Mouse (Mus musculus) small intestine, adult 2 months (tissue): ENCODE measurements around the gene Hivep2. TPM values are rescaled to one million over a fixed set of nuclear protein-coding genes. Genes with fewer than 3 reads are reported as not detected.
A peak's percentile ranks its signal among the peaks of the same experiment; 100 is the strongest.

Source experiments
- H3K27ac ChIP-seq: fragments of 200-500 bp; 2 replicates; pipeline ENCODE4 v1.5.1; 2012; ENCODE audit warnings: low read depth, low read length, control low read depth, inconsistent platforms; ENCODE audit not compliant: insufficient read depth
- H3K27me3 ChIP-seq: fragments of 200-500 bp; 2 replicates; pipeline ENCODE4 v1.6.1; 2012; ENCODE audit warnings: mild to moderate bottlenecking, moderate library complexity, low read length, inconsistent platforms; ENCODE audit not compliant: control insufficient read depth, insufficient read depth
- H3K36me3 ChIP-seq: fragments of 200-500 bp; 2 replicates; pipeline ENCODE4 v1.6.1; 2012; ENCODE audit warnings: mild to moderate bottlenecking, low read length, control low read depth, inconsistent platforms; ENCODE audit not compliant: control insufficient read depth, insufficient read depth
- H3K4me1 ChIP-seq: fragments of 200-500 bp; 2 replicates; pipeline ENCODE4 v1.6.1; 2012; ENCODE audit warnings: low read length, inconsistent platforms, mixed read lengths; ENCODE audit not compliant: control insufficient read depth, insufficient read depth, insufficient read length
- H3K4me3 ChIP-seq: fragments of 200-500 bp; 2 replicates; pipeline ENCODE4 v1.5.1; 2012; ENCODE audit warnings: low read depth, mild to moderate bottlenecking, control low read depth, inconsistent platforms, low read length, moderate library complexity
- CTCF ChIP-seq: fragments of 200-500 bp; IDR thresholded peaks from 2 replicates; pipeline ENCODE4 v1.5.1; 2012; ENCODE audit warnings: low read depth, mild to moderate bottlenecking, control low read depth, inconsistent platforms, low read length, moderate library complexity, mixed read lengths; ENCODE audit not compliant: insufficient replicate concordance, insufficient read length; ENCODE audit errors: extremely low read depth
- POLR2A ChIP-seq: fragments of 200-500 bp; IDR thresholded peaks from 2 replicates; pipeline ENCODE4 v1.6.1; 2012; ENCODE audit warnings: low read depth, mild to moderate bottlenecking, control low read depth, inconsistent platforms, low read length, moderate library complexity
- WGBS: fragments of 180-500 bp; shearing (Covaris S2); methylation state at CpG from one replicate; pipeline ENCODE4 v1.1.7; 2018; 5-methylcytosine and 5-hydroxymethylcytosine counted together
- polyA plus RNA-seq: library from polyadenylated mRNA; depleted of rRNA; stranded (reverse); fragments of >200 nt; gene quantifications from 2 replicates; pipeline ENCODE4 v1.2.3, GENCODE M21; 2012

Hivep2 gene
- polyA plus RNA-seq, 1 experiment, result 4.2 TPM

DNA sequence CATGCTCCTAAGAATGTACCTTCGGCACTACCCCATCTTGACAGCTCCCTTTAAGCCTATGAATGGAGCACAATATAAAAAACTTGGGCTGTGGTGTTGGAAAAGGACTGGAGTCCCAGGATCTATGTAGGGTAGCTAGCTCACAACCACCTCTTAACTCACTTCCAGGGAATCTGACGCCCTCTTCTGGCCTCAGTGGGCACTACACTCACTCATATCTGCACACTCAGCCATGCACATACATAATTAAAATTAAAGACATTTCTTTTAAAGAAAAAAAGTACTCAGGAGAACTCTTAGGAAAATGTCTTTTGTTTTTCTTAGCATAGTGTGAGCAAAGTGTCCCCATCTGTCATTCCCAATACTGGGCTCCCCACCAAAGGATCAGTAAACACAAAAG lies 81.1 kb downstream of the Hivep2 start:
- Histone ChIP-seq H3K4me1 (peaks cover 12% of the 10 kb centered on the region; the same call in 1 of the 2 replicates), H3K36me3 (no peaks in the 10 kb centered on the region), H3K27ac (no peak overlapping the region), H3K4me3 (no peak overlapping the region), H3K27me3 (no peaks in the 10 kb centered on the region)
- TF ChIP-seq CTCF, result peak; percentile 38; the same call in 1 of the 2 replicates
- no peak for TF ChIP-seq POLR2A
- WGBS, result 78% methylated on average over 2 of the region's 2 CpGs

DNA sequence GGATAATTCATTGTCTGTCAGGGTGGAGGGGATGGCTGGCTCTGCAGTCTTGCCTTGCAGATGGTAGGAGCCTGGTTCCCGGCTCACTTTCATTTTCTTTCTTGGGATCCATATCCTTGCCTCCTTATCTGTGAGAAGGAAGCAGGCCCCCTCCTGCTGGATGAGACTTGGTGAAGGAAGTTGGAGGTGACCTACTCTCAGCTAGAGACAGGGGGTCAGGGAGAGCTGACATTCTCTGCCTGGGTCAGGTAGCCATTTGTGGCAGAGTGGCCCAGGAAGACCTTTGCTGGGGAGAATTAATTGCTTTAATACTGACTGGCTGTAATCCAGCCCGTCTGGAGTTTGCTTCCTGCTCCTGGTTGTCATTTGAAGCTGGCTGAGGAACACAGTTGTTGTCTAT lies 81.8 kb downstream of the Hivep2 start:
- 4% methylated on average over 2 of the region's 2 CpGs for WGBS
- TF ChIP-seq POLR2A, result no peak
- TF ChIP-seq CTCF, result no peak
- Histone ChIP-seq H3K4me3 (no peak overlapping the region), H3K27me3 (no peaks in the 10 kb centered on the region), H3K4me1 (peaks cover 12% of the 10 kb centered on the region; the same call in 1 of the 2 replicates), H3K36me3 (no peaks in the 10 kb centered on the region), H3K27ac (0 out of 2 replicates have a peak overlapping the region, but pooled peaks have one; percentile 23)

DNA sequence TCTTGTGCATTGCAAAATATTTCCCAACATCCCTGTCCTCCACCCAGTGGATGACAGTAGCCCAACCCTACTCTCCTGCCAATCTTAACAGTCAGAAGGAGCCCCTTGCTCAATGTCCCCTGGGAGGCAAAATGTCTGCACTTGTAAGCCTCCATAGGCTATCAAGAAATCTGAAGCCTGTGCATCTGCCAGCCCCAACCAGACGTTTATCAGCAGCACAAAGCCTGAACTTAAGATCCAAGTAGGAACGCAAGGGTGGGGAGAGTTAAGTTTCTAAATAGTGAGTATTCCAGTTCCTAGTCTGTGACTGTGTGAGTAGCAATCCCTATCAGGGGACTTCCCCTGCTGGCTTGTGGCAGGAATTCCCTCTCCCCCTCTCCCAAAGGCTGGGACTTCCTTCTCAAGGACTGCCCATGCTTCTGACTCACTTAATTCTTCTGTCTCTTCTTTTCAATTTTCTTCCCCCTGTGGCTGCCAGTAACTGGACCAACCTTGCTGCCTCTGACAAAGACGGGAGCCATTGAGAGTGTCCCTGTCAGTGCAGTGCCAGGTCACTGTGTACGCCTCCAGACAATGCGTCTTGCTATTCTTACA lies 82.5 kb downstream of the Hivep2 start:
- no peaks in the 10 kb centered on the region for H3K36me3 ChIP-seq
- WGBS, result 45% methylated on average over 5 of the region's 5 CpGs
- peaks cover 12% of the 10 kb centered on the region; the same call in 1 of the 2 replicates for H3K4me1 ChIP-seq
- no peak overlapping the region for H3K4me3 ChIP-seq
- no peaks in the 10 kb centered on the region for H3K27me3 ChIP-seq
- no peak overlapping the region for H3K27ac ChIP-seq
- TF ChIP-seq CTCF (no peak), POLR2A (no peak)

DNA sequence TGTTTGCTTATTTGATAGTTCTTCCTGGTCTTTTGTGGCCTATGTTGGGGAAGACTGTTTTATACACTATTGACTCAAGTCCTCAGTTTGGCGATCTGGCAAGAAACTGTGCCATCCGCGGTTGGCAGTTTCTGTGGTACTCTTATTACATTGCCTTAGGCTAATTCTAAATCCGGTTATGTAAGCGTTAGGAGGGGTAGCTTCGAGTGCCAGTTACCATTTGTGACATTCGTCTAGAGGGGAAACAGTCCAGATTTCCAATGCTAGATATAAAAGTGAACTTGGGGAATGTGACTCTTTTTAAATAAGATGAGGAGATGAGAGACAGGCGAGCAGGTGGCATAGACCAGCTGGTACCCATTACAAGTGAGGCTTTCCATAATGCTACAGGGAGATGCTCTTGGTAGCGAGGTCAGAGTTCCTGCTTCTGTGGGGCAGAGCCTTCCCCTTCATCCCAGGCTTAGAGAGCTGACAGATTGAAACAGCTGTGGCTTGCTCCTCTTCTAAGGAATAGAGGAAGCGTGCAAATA lies 83.1 kb downstream of the Hivep2 start:
- no peak for TF ChIP-seq POLR2A
- TF ChIP-seq CTCF, result no peak
- Histone ChIP-seq H3K27me3 (no peaks in the 10 kb centered on the region), H3K4me1 (peaks cover 12% of the 10 kb centered on the region; the same call in 1 of the 2 replicates), H3K27ac (no peak overlapping the region), H3K36me3 (no peaks in the 10 kb centered on the region), H3K4me3 (no peak overlapping the region)
- WGBS, result 76% methylated on average over 10 of the region's 10 CpGs

DNA sequence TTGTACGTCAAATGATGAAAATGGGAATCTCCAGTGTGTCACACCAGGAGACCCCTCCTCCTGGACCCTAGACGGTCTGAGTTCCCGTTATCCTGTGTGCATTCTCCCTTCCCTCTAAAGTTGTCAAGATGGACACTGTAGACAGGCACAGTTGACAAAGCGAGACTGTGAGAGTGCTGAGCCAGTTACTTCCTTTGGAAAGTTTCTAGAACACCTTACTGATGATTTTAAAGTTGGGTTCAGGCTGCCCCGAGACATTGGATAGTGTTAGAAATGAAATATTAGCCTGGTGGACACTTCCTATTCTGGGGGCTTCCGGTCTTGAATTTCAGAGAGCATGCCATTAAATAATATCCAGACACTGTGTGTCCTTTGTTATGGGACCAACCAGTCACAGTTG lies 83.8 kb downstream of the Hivep2 start:
- Histone ChIP-seq H3K36me3 (no peaks in the 10 kb centered on the region), H3K27ac (no peak overlapping the region), H3K4me1 (peaks cover 12% of the 10 kb centered on the region; the same call in 1 of the 2 replicates), H3K4me3 (no peak overlapping the region), H3K27me3 (no peaks in the 10 kb centered on the region)
- 95% methylated on average over 6 of the region's 6 CpGs for WGBS
- TF ChIP-seq CTCF, result no peak
- TF ChIP-seq POLR2A, result no peak

DNA sequence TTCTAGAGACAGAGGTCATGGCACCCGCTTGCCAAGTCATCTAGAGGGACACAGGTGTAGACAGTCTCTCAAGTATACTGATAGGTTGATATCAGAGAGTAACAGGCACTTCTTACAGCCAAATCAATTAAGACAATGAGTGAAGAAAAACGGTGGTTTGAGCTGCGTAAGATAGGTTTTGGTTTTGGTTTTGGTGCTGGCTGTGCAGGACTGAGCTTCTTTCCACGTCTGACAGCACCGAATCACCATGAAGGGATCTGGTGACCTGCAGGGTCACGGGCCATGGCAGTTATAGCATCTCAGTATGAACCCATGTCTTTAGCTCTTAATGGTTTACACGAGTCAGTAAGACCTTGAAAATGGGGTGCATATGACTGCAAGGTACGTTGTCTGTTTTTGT lies 84.7 kb downstream of the Hivep2 start:
- WGBS, result 89% methylated on average over 8 of the region's 8 CpGs
- no peak overlapping the region for H3K27ac ChIP-seq
- H3K36me3 ChIP-seq, result no peaks in the 10 kb centered on the region
- H3K4me1 ChIP-seq, result peaks cover 12% of the 10 kb centered on the region; the same call in 1 of the 2 replicates
- no peaks in the 10 kb centered on the region for H3K27me3 ChIP-seq
- TF ChIP-seq CTCF, result no peak
- no peak for TF ChIP-seq POLR2A
- H3K4me3 ChIP-seq, result no peak overlapping the region

DNA sequence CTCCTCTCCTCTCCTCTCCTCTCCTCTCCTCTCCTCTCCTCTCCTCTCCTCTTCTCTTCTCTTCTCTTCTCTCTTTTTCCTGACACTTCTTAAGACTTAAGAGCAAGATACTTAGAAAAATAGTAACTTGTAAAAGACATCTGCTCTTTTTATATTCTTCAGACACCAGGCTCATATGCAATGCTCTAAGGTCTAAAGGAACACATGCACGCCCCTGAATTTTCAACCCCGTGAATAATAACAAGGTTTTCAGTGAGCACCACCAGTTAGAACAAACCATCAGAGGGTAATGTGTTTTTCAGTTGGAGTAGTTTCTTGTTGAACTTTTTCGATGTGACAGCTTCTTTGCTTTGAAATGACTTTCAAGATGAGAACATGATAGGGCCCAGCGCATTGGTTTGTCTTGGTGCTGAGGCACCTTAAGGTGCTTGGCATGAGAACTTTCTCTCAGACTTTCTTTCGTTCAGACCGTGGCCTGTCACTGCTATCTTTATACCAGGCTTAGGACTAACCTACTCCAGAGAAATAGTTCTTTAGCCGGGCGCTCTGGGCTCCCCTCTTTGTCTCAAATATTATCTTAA lies 86.3 kb downstream of the Hivep2 start:
- TF ChIP-seq CTCF (no peak), POLR2A (no peak)
- H3K27me3 ChIP-seq, result no peaks in the 10 kb centered on the region
- peaks cover 15% of the 10 kb centered on the region for H3K4me1 ChIP-seq
- H3K36me3 ChIP-seq, result no peaks in the 10 kb centered on the region
- whole genome bisulfite sequencing, result 90% methylated on average over 8 of the region's 8 CpGs
- no peak overlapping the region for H3K27ac ChIP-seq
- H3K4me3 ChIP-seq, result no peak overlapping the region
